Mouse (Mus musculus) forebrain, embryonic 13.5 days (tissue): ENCODE measurements around the gene Casp2. TPM values are rescaled to one million over a fixed set of nuclear protein-coding genes. Genes with fewer than 3 reads are reported as not detected.

ENCODE experiments used
- ATAC-seq: fragments of 200-750 bp; cut with Nextera tagmentation; 2 replicates; pipeline ENCODE4 v1.8.0; 2017
- H3K27ac ChIP-seq: fragments of 300-500 bp; sonication (generic); 2 replicates; pipeline ENCODE4 v1.5.1; 2015; ENCODE audit warnings: inconsistent platforms, mild to moderate bottlenecking, moderate library complexity
- H3K27me3 ChIP-seq: fragments of 300-500 bp; sonication (generic); 2 replicates; pipeline ENCODE4 v1.6.1; 2015; ENCODE audit warnings: mild to moderate bottlenecking, inconsistent platforms
- H3K36me3 ChIP-seq: fragments of 300-500 bp; sonication (generic); 2 replicates; pipeline ENCODE4 v1.6.1; 2015; ENCODE audit warnings: mild to moderate bottlenecking, inconsistent platforms; ENCODE audit not compliant: poor library complexity, severe bottlenecking
- H3K4me1 ChIP-seq: fragments of 300-500 bp; sonication (generic); 2 replicates; pipeline ENCODE4 v1.6.1; 2015; ENCODE audit warnings: inconsistent platforms
- H3K4me2 ChIP-seq: fragments of 300-500 bp; sonication (generic); 2 replicates; pipeline ENCODE4 v1.6.1; 2015; ENCODE audit warnings: inconsistent platforms, mild to moderate bottlenecking, moderate library complexity
- H3K4me3 ChIP-seq: fragments of 300-500 bp; sonication (generic); 2 replicates; pipeline ENCODE4 v1.5.1; 2015; ENCODE audit warnings: mild to moderate bottlenecking, inconsistent platforms
- H3K9ac ChIP-seq: fragments of 300-500 bp; sonication (generic); 2 replicates; pipeline ENCODE4 v1.6.1; 2015; ENCODE audit warnings: mild to moderate bottlenecking, inconsistent platforms
- H3K9me3 ChIP-seq: fragments of 300-500 bp; sonication (generic); replicated peaks from 2 replicates; pipeline ENCODE4 v1.6.1; 2016; ENCODE audit warnings: inconsistent platforms
- WGBS: fragments of 180-500 bp; shearing (Covaris S2); methylation state at CpG from one replicate; pipeline ENCODE4 v1.1.7; 2015; 5-methylcytosine and 5-hydroxymethylcytosine counted together
- polyA plus RNA-seq: library from polyadenylated mRNA; unstranded; fragments of >200 nt; fragmentation: Nextera tagmentation; extraction: Ambion mirVana; gene quantifications from 2 replicates; pipeline ENCODE4 v1.2.1, GENCODE M21; 2015

Casp2 gene
- polyA plus RNA-seq, 1 experiment from 2014 or later = 62.7 TPM

- Histone ChIP-seq H3K27me3 (peaks cover 8% of the 10 kb centered on the region; the same call in 1 of the 2 replicates), H3K9me3 (no peaks in the 10 kb centered on the region), H3K36me3 (no peaks in the 10 kb centered on the region), H3K27ac (no peak overlapping the region), H3K4me3 (no peak overlapping the region), H3K4me1 (peaks cover 6% of the 10 kb centered on the region; the same call in 1 of the 2 replicates), H3K9ac (no peak overlapping the region), H3K4me2 (no peak overlapping the region)
- 74% methylated on average over 1 of the region's 1 CpGs for WGBS
- peak; percentile 48; the same call in 1 of the 2 replicates for ATAC-seq
Observed at GRCm38 (mm10) chr6:42247981-42248380, 16.8 kb upstream of the Casp2 start.

GRCm38 (mm10) chr6:42251791-42252190, 13.0 kb upstream of the Casp2 start:
- WGBS = 90% methylated on average over 4 of the region's 4 CpGs
- no peaks in the 10 kb centered on the region for H3K4me1 ChIP-seq
- H3K27me3 ChIP-seq = 0 out of 2 replicates have a peak, but pooled peaks cover 3% of the 10 kb centered on the region
- ATAC-seq = no peak
- H3K27ac ChIP-seq = no peak overlapping the region
- H3K4me2 ChIP-seq = no peak overlapping the region
- no peak overlapping the region for H3K4me3 ChIP-seq
- no peaks in the 10 kb centered on the region for H3K36me3 ChIP-seq
- H3K9ac ChIP-seq = no peak overlapping the region
- no peaks in the 10 kb centered on the region for H3K9me3 ChIP-seq

GRCm38 (mm10) chr6:42253103-42253502, 11.7 kb upstream of the Casp2 start:
- no peak for ATAC-seq
- Histone ChIP-seq H3K4me3 (no peak overlapping the region), H3K36me3 (no peaks in the 10 kb centered on the region), H3K9ac (no peak overlapping the region), H3K27me3 (no peaks in the 10 kb centered on the region), H3K9me3 (no peaks in the 10 kb centered on the region), H3K4me2 (no peak overlapping the region), H3K4me1 (no peaks in the 10 kb centered on the region), H3K27ac (no peak overlapping the region)
- 78% methylated on average over 2 of the region's 2 CpGs for WGBS

- peak; percentile 58 for ATAC-seq
- Histone ChIP-seq H3K27me3 (no peaks in the 10 kb centered on the region), H3K27ac (no peak overlapping the region), H3K4me3 (no peak overlapping the region), H3K4me2 (no peak overlapping the region), H3K9ac (no peak overlapping the region), H3K4me1 (no peaks in the 10 kb centered on the region), H3K9me3 (no peaks in the 10 kb centered on the region), H3K36me3 (no peaks in the 10 kb centered on the region)
- WGBS = 19% methylated on average over 11 of the region's 11 CpGs
Observed at GRCm38 (mm10) chr6:42257303-42257863, 7.4 kb upstream of the Casp2 start.

- H3K4me1 ChIP-seq = 0 out of 2 replicates have a peak, but pooled peaks cover 3% of the 10 kb centered on the region
- H3K9me3 ChIP-seq = no peaks in the 10 kb centered on the region
- H3K4me2 ChIP-seq = no peak overlapping the region
- H3K27me3 ChIP-seq = no peaks in the 10 kb centered on the region
- 80% methylated on average over 6 of the region's 6 CpGs for WGBS
- H3K36me3 ChIP-seq = no peaks in the 10 kb centered on the region
- H3K27ac ChIP-seq = no peak overlapping the region
- ATAC-seq = no peak
- H3K4me3 ChIP-seq = no peak overlapping the region
- H3K9ac ChIP-seq = no peak overlapping the region
Observed at GRCm38 (mm10) chr6:42260430-42260829, 4.4 kb upstream of the Casp2 start.

DNA sequence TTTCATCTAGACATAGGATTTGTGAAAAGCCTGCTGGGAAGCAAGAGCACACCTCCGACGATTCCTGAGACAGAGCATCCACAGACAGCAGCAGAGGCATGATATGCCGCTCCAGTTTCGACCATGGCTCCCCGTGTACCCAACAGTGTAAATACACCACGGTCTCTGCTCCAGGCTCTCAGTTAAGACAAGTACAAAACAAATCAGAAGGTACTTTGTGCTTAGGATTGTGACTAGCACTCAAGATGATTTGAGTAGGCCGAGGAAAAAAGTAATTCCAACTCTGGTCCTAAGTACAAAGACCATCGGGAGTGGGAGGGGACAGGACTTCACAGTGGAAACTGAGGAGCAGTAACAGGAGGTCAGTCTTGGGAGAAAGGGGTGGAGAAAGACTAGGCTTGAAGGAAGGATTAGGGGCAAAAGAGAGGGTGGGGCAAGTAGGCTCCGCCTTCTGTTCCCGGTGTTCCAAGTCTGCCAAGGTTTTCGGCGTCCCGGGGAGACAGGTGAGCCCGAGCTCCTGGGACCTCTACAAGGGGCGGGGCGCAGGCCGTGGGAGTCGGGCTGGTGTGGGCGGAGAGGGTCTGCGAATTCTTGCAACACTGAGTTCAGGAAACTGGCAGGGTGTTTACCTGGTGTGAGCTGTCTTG, 3.1 kb upstream of the Casp2 start, which contains the start of gene Tmem139:
Gene Tmem139 (plus strand): TSS at position 447 of the 647 bp plus-strand sequence.
- WGBS = 21% methylated on average over 19 of the region's 20 CpGs
- ATAC-seq = no peak
- Histone ChIP-seq H3K4me3 (no peak within 1 kb of the TSS), H3K27ac (no peak within 1 kb of the TSS), H3K27me3 (no peaks in the 10 kb centered on the region), H3K4me1 (peaks cover 8% of the 10 kb centered on the region), H3K4me2 (no peak within 1 kb of the TSS), H3K9ac (no peak within 1 kb of the TSS), H3K9me3 (no peaks in the 10 kb centered on the region), H3K36me3 (no peaks in the 10 kb centered on the region)

- no peaks in the 10 kb centered on the region for H3K27me3 ChIP-seq
- no peaks in the 10 kb centered on the region for H3K9me3 ChIP-seq
- under 1% methylated on average over 21 of the region's 21 CpGs for WGBS
- H3K4me2 ChIP-seq = peak overlapping the region; percentile 90
- peak overlapping the region; percentile 87 for H3K4me3 ChIP-seq
- H3K36me3 ChIP-seq = peaks cover 34% of the 10 kb centered on the region
- H3K9ac ChIP-seq = peak overlapping the region; percentile 96
- H3K4me1 ChIP-seq = peaks cover 25% of the 10 kb centered on the region
- H3K27ac ChIP-seq = peak overlapping the region; percentile 89
- ATAC-seq = no peak
Observed at GRCm38 (mm10) chr6:42265391-42266330, 876 bp downstream of the Casp2 start.

DNA sequence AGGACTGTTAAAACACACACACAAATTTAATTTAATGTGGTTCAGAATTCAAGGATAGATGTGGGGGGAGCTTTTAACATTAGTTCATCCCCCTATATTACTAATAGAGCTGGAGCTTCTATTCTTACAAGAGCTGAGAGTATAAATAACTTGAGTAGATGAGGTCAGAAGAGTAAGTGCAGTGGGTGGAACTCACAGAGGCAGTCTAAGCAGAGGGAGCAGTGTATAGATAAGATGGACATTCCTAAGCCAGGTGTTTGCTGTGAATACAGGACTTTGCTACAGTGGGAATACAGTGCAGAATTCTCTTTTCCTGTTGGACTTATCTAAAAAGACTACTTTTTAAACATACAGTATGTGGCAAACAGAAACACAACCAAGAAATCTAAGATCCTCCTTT, 6.0 kb downstream of the Casp2 start:
- Histone ChIP-seq H3K36me3 (peaks cover 76% of the 10 kb centered on the region), H3K9me3 (no peaks in the 10 kb centered on the region), H3K9ac (no peak overlapping the region), H3K27me3 (no peaks in the 10 kb centered on the region), H3K4me3 (no peak overlapping the region), H3K27ac (no peak overlapping the region), H3K4me1 (peaks cover 23% of the 10 kb centered on the region), H3K4me2 (no peak overlapping the region)
- no peak for ATAC-seq

- H3K36me3 ChIP-seq = peaks cover 88% of the 10 kb centered on the region
- H3K27ac ChIP-seq = no peak overlapping the region
- no peak overlapping the region for H3K4me2 ChIP-seq
- 38% methylated on average over 2 of the region's 2 CpGs for WGBS
- H3K9ac ChIP-seq = no peak overlapping the region
- H3K4me3 ChIP-seq = no peak overlapping the region
- H3K27me3 ChIP-seq = no peaks in the 10 kb centered on the region
- no peaks in the 10 kb centered on the region for H3K9me3 ChIP-seq
- H3K4me1 ChIP-seq = peaks cover 6% of the 10 kb centered on the region; the same call in 1 of the 2 replicates
- no peak for ATAC-seq
Observed at GRCm38 (mm10) chr6:42276151-42276550, 11.4 kb downstream of the Casp2 start.

- peaks cover 84% of the 10 kb centered on the region for H3K36me3 ChIP-seq
- no peak overlapping the region for H3K27ac ChIP-seq
- H3K4me1 ChIP-seq = no peaks in the 10 kb centered on the region
- WGBS = 80% methylated on average over 5 of the region's 5 CpGs
- H3K9ac ChIP-seq = no peak overlapping the region
- no peaks in the 10 kb centered on the region for H3K9me3 ChIP-seq
- no peak overlapping the region for H3K4me2 ChIP-seq
- ATAC-seq = no peak
- no peak overlapping the region for H3K4me3 ChIP-seq
- no peaks in the 10 kb centered on the region for H3K27me3 ChIP-seq
Observed at GRCm38 (mm10) chr6:42282865-42283528, 18.2 kb downstream of the Casp2 start.

- Histone ChIP-seq H3K27ac (no peak within 1 kb of the TSS), H3K4me2 (no peak within 1 kb of the TSS), H3K9me3 (no peaks in the 10 kb centered on the region), H3K4me1 (no peaks in the 10 kb centered on the region), H3K27me3 (no peaks in the 10 kb centered on the region), H3K9ac (no peak within 1 kb of the TSS), H3K4me3 (no peak within 1 kb of the TSS), H3K36me3 (peaks cover 68% of the 10 kb centered on the region)
- ATAC-seq = no peak
- 83% methylated on average over 5 of the region's 5 CpGs for WGBS
Observed at GRCm38 (mm10) chr6:42286448-42286847, 21.7 kb downstream of the Casp2 start, which contains the start of gene Clcn1. Gene Clcn1 (plus strand): TSS chr6:42286685.
